Mouse (Mus musculus) kidney, adult 9 months (tissue): ENCODE data around the gene Lamb3.

Experiments used
- DNase-seq: peaks from one replicate; pipeline ENCODE4 v3.0.0; 2022

The Lamb3 gene

GRCm38 (mm10) chr1:193319721-193320120 is 112.2 kb downstream of the Lamb3 start:
- DNase-seq, result no peak

- no peak for DNase-seq
Measured at GRCm38 (mm10) chr1:193320398-193320797, 112.9 kb downstream of the Lamb3 start.

- no peak for DNase-seq
Measured at GRCm38 (mm10) chr1:193323686-193324085, 116.2 kb downstream of the Lamb3 start.

- DNase-seq, result peak; percentile 68
Measured at GRCm38 (mm10) chr1:193324224-193324623, 116.7 kb downstream of the Lamb3 start.

- no peak for DNase-seq
Measured at GRCm38 (mm10) chr1:193325891-193326290, 118.4 kb downstream of the Lamb3 start.

GRCm38 (mm10) chr1:193326456-193327145 is 119.1 kb downstream of the Lamb3 start:
- peak; percentile 95 for DNase-seq

GRCm38 (mm10) chr1:193327216-193327615 is 119.7 kb downstream of the Lamb3 start:
- DNase-seq, result peak; percentile 66

- DNase-seq, result peak; percentile 29
Measured at GRCm38 (mm10) chr1:193327686-193328085, 120.2 kb downstream of the Lamb3 start.

- DNase-seq, result no peak
Measured at GRCm38 (mm10) chr1:193329557-193329956, 122.1 kb downstream of the Lamb3 start.

- peak; percentile 87 for DNase-seq
Measured at GRCm38 (mm10) chr1:193330172-193330571, 122.7 kb downstream of the Lamb3 start.

GRCm38 (mm10) chr1:193330626-193331025 is 123.1 kb downstream of the Lamb3 start:
- DNase-seq, result no peak

GRCm38 (mm10) chr1:193332018-193332417 is 124.5 kb downstream of the Lamb3 start:
- DNase-seq, result no peak

GRCm38 (mm10) chr1:193332671-193333070 is 125.2 kb downstream of the Lamb3 start:
- no peak for DNase-seq

- no peak for DNase-seq
Measured at GRCm38 (mm10) chr1:193333776-193334175, 126.3 kb downstream of the Lamb3 start.

- DNase-seq, result no peak
Measured at GRCm38 (mm10) chr1:193334546-193334945, 127.0 kb downstream of the Lamb3 start.

GRCm38 (mm10) chr1:193336122-193337017 is 128.9 kb downstream of the Lamb3 start:
- DNase-seq, result no peak

GRCm38 (mm10) chr1:193337018-193337321 is 129.5 kb downstream of the Lamb3 start:
- DNase-seq, result no peak

- no peak for DNase-seq
Measured at GRCm38 (mm10) chr1:193337787-193338310, 130.3 kb downstream of the Lamb3 start.

- no peak for DNase-seq
Measured at GRCm38 (mm10) chr1:193338363-193338995, 131.0 kb downstream of the Lamb3 start.

GRCm38 (mm10) chr1:193342198-193342946 is 134.9 kb downstream of the Lamb3 start:
- DNase-seq, result no peak

- DNase-seq, result no peak
Measured at GRCm38 (mm10) chr1:193343853-193344252, 136.4 kb downstream of the Lamb3 start.

- no peak for DNase-seq
Measured at GRCm38 (mm10) chr1:193344976-193345375, 137.5 kb downstream of the Lamb3 start.

- DNase-seq, result no peak
Measured at GRCm38 (mm10) chr1:193346908-193347307, 139.4 kb downstream of the Lamb3 start.
